Mouse (Mus musculus) ovary, postnatal 10 days (tissue): ENCODE measurements around the gene Tmem252.
"Not testable (repeated sequence)": the region's sequence is repeated elsewhere in the genome, so short reads cannot be mapped to it uniquely, and the experiment has no call there.

Experiments
- DNase-seq: peaks from one replicate; pipeline ENCODE4 v3.0.0; 2022; ENCODE audit warnings: low spot score

Gene Tmem252

GRCm38 (mm10) chr19:24683016-24683720 lies 9.4 kb downstream of the Tmem252 start:
- no peak for DNase-seq

GRCm38 (mm10) chr19:24686411-24686810 lies 12.6 kb downstream of the Tmem252 start:
- DNase-seq, result no peak

- DNase-seq, result no peak
Measured at GRCm38 (mm10) chr19:24688327-24688726, 14.5 kb downstream of the Tmem252 start.

GRCm38 (mm10) chr19:24689531-24689930 lies 15.7 kb downstream of the Tmem252 start:
- no peak for DNase-seq

- no peak for DNase-seq
Measured at GRCm38 (mm10) chr19:24692691-24693090, 18.9 kb downstream of the Tmem252 start.

GRCm38 (mm10) chr19:24697946-24698345 lies 24.1 kb downstream of the Tmem252 start:
- DNase-seq, result no peak

- DNase-seq, result no peak
Measured at GRCm38 (mm10) chr19:24698651-24699050, 24.8 kb downstream of the Tmem252 start.

- DNase-seq, result no peak
Measured at GRCm38 (mm10) chr19:24699196-24699595, 25.4 kb downstream of the Tmem252 start.

- DNase-seq, result no peak
Measured at GRCm38 (mm10) chr19:24699910-24700309, 26.1 kb downstream of the Tmem252 start.

- no peak for DNase-seq
Measured at GRCm38 (mm10) chr19:24700664-24701063, 26.9 kb downstream of the Tmem252 start.

GRCm38 (mm10) chr19:24701716-24702115 lies 27.9 kb downstream of the Tmem252 start:
- DNase-seq, result no peak

GRCm38 (mm10) chr19:24703168-24703567 lies 29.4 kb downstream of the Tmem252 start:
- not testable (repeated sequence) for DNase-seq

- DNase-seq, result no peak
Measured at GRCm38 (mm10) chr19:24703680-24704079, 29.9 kb downstream of the Tmem252 start.

GRCm38 (mm10) chr19:24704326-24704725 lies 30.5 kb downstream of the Tmem252 start:
- DNase-seq, result no peak

GRCm38 (mm10) chr19:24705395-24705794 lies 31.6 kb downstream of the Tmem252 start:
- no peak for DNase-seq

GRCm38 (mm10) chr19:24707071-24707906 lies 33.5 kb downstream of the Tmem252 start:
- DNase-seq, result no peak

- DNase-seq, result no peak
Measured at GRCm38 (mm10) chr19:24708032-24708431, 34.2 kb downstream of the Tmem252 start.

GRCm38 (mm10) chr19:24716303-24717097 lies 42.7 kb downstream of the Tmem252 start:
- DNase-seq, result no peak

- DNase-seq, result no peak
Measured at GRCm38 (mm10) chr19:24718021-24718420, 44.2 kb downstream of the Tmem252 start.

GRCm38 (mm10) chr19:24719504-24719903 lies 45.7 kb downstream of the Tmem252 start:
- DNase-seq, result no peak

- DNase-seq, result no peak
Measured at GRCm38 (mm10) chr19:24720448-24720847, 46.6 kb downstream of the Tmem252 start.

GRCm38 (mm10) chr19:24724362-24724761 lies 50.6 kb downstream of the Tmem252 start:
- no peak for DNase-seq
